Mouse (Mus musculus) 416B (cell line): ENCODE measurements around the gene Brd1.
A peak's percentile ranks its signal among the peaks of the same experiment; 100 is the strongest.
"Not testable (repeated sequence)": the region's sequence is repeated elsewhere in the genome, so short reads cannot be mapped to it uniquely, and the experiment has no call there.

Source experiments
- DNase-seq: peaks from one replicate; pipeline ENCODE4 v3.0.0; 2011; ENCODE audit warnings: low read depth

The Brd1 gene

GRCm38 (mm10) chr15:88733834-88734571 is at the start of gene Brd1:
Gene Brd1, minus strand, starts transcription at chr15:88734233.
- DNase-seq: peak; percentile 70

- DNase-seq: not testable (repeated sequence)
These were observed 40.6 kb upstream of the Brd1 start for GRCm38 (mm10) chr15:88774630-88775029.

- DNase-seq: no peak
These were observed 34.5 kb upstream of the Brd1 start for GRCm38 (mm10) chr15:88768537-88768936.

- peak; percentile 42 for DNase-seq
These were observed 32.1 kb upstream of the Brd1 start for GRCm38 (mm10) chr15:88766139-88766538.

- no peak for DNase-seq
These were observed 27.5 kb upstream of the Brd1 start for GRCm38 (mm10) chr15:88761551-88761950.

- no peak for DNase-seq
These were observed 24.0 kb upstream of the Brd1 start for GRCm38 (mm10) chr15:88758061-88758460.

- DNase-seq: no peak
These were observed 21.7 kb upstream of the Brd1 start for GRCm38 (mm10) chr15:88755761-88756160.

- no peak for DNase-seq
These were observed 20.9 kb upstream of the Brd1 start for GRCm38 (mm10) chr15:88754896-88755295.

GRCm38 (mm10) chr15:88752403-88752733 is 18.3 kb upstream of the Brd1 start:
- no peak for DNase-seq

- DNase-seq: peak; percentile 76
These were observed 17.8 kb upstream of the Brd1 start, which contains the start of gene Zbed4 for GRCm38 (mm10) chr15:88751564-88752402. Gene Zbed4, plus strand, starts transcription at chr15:88751660.

- peak; percentile 100 for DNase-seq
These were observed 16.9 kb upstream of the Brd1 start for GRCm38 (mm10) chr15:88750677-88751563.

- no peak for DNase-seq
These were observed 16.0 kb upstream of the Brd1 start for GRCm38 (mm10) chr15:88750032-88750431.

- DNase-seq: not testable (repeated sequence)
These were observed 15.6 kb upstream of the Brd1 start for GRCm38 (mm10) chr15:88749617-88750016.

GRCm38 (mm10) chr15:88745926-88746325 is 11.9 kb upstream of the Brd1 start:
- DNase-seq: no peak

- DNase-seq: no peak
These were observed 11.3 kb upstream of the Brd1 start for GRCm38 (mm10) chr15:88745347-88745746.

GRCm38 (mm10) chr15:88743371-88743770 is 9.3 kb upstream of the Brd1 start:
- peak; percentile 71 for DNase-seq

- DNase-seq: no peak
These were observed 7.3 kb upstream of the Brd1 start for GRCm38 (mm10) chr15:88741366-88741765.

- DNase-seq: no peak
These were observed 4.4 kb upstream of the Brd1 start for GRCm38 (mm10) chr15:88738466-88738865.

- DNase-seq: no peak
These were observed 2.1 kb upstream of the Brd1 start for GRCm38 (mm10) chr15:88736166-88736565.

- DNase-seq: peak; percentile 54
These were observed 837 bp downstream of the Brd1 start for GRCm38 (mm10) chr15:88733041-88733751.

GRCm38 (mm10) chr15:88732405-88733020 is 1.5 kb downstream of the Brd1 start:
- DNase-seq: peak; percentile 68
